Mouse (Mus musculus) megakaryocyte progenitor cell, adult 5-6 weeks (primary cell): ENCODE measurements around the gene Sidt1. TPM values are rescaled to one million over a fixed set of nuclear protein-coding genes. Genes with fewer than 3 reads are reported as not detected.

Experiments used
- ATAC-seq: replicated peaks from 2 replicates; pipeline ENCODE4 v1.8.0; 2016; ENCODE audit warnings: mild to moderate bottlenecking, moderate TSS enrichment, inconsistent platforms; ENCODE audit not compliant: poor library complexity
- total RNA-seq, 2 experiments: library from RNA; stranded (forward) in 1 of 2; stranded (reverse) in 1 of 2; fragments of 157-497, 149-512 nt in 1 of 2; fragments of 200-1000 nt in 1 of 2; gene quantifications; 2 replicates each; pipeline versions ENCODE4 v1.2.3 to v1.2.4; 2015 to 2017

Gene Sidt1
- total RNA-seq, 2 experiments from 2014 or later = 0.08 TPM; not detected in 1

GRCm38 (mm10) chr16:44253797-44254634 lies 79.0 kb downstream of the Sidt1 start:
- no peak for ATAC-seq

- ATAC-seq = no peak
Observed at GRCm38 (mm10) chr16:44252735-44253134, 80.3 kb downstream of the Sidt1 start.

DNA sequence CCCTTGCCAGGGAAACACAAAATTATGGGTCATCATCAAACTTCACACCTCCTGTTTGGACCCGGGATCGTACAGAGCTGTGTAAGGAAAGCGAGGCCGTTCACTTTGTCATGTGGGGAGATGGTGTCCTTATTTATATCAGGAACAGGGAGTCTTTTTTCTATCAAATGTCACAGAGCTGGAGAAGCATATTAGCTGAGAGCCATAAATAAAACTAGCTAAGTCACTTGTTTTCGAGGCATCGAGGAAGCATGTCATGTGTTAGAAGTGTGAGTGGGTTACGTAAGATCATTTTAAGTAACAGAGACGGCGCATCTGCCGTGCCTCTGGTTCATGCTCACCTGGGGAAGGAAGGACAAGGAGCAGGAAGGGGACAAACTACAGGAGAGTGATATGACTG lies 83.0 kb downstream of the Sidt1 start:
- ATAC-seq = no peak

DNA sequence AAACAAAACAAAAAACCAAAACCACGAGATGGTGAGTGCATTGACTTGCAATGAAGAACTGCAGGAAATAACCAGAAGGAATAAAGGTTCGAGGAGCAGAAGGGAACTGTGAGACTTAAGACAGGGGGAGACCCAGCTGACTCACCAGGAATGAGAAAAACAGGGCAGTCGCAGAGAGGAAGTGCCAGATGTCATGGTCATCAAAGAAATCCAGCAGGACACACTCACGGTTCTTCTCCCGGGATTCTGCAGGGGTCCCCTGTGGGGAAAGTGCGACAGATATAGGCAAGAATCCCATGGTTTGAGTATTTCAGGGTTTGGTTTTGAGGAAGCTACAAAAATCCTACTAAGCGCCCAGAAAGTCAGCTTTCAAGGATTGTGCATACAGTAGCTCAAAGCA lies 89.7 kb downstream of the Sidt1 start:
- no peak for ATAC-seq

DNA sequence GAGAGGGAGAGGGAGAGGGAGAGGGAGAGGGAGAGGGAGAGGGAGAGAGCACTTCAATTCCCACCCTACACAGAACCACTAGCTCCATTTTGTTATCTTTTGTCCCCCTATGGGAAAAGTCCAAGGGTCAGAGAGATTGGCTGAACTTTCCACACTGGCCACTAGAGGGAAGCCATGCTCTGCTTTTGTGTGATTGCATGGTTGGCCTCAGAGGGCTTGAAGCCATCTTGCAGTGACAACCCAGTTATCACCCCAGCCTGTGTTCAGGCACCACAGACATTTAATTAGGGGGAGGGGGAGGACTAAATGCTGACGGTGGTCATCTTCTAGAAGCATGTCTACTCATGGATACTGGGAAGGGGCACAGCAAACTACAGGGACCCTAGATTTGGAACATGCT lies 90.4 kb downstream of the Sidt1 start:
- peak; percentile 97 for ATAC-seq

DNA sequence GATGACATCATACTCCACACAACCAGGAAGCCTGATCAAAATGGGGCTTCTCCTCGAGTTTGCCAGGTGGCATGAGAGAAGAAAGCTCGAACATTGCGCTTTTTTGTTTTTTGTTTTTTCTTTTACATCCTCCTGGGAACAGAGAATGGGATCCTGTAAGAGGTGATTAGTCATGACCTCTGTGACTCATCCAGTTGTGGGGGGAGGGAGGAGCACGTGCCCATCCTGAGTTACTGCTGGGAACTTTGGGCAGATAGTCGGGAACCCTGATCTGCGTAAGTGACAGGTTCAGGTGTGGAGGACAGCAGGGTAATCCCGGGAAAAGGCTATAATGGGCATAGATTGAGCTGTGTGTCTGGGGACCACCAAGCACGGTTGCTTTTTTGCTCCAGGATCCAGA lies 92.6 kb downstream of the Sidt1 start:
- ATAC-seq = no peak

DNA sequence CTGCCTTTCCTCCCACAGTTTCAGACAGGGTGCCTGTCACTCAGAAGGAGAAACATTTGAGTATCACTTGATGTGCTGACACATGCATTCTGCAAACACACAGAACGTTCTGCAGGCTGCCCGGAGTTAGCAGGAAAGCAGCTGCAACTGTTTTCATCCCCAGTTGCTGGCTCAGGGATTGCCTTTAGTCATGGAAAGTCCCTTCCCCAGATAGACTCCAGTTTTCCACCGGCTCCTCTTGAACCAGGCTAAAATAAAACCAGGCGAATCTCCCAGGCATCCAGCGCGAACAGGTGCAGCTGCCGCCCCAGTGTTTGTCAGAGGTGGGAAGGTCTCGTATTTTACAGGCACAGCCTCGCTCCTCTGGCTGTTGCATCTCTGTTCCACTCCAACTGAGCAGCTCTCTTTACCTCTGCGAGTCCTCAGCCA lies 94.1 kb downstream of the Sidt1 start:
- no peak for ATAC-seq

DNA sequence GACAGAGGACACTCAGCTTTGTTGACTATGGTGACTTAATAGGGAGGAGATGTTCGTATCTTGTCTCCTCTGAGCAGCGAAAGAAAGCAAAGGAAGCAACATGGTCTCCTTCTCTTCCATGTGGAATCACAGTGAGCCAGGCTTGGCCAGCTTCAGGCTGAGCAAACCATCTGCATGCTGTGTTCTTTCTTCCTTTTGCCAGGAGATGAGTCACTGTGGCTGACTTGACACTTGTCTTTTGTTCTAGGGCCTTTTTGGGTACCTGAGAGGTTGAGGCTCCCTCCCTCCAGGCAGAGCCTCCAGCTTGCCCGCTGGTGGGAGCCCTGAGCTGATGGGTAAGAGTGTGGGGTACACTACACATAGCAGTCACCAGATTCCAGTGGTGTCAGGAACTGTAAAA lies 95.2 kb downstream of the Sidt1 start:
- no peak for ATAC-seq

- no peak for ATAC-seq
Observed at GRCm38 (mm10) chr16:44233019-44233418, 100.0 kb downstream of the Sidt1 start.

DNA sequence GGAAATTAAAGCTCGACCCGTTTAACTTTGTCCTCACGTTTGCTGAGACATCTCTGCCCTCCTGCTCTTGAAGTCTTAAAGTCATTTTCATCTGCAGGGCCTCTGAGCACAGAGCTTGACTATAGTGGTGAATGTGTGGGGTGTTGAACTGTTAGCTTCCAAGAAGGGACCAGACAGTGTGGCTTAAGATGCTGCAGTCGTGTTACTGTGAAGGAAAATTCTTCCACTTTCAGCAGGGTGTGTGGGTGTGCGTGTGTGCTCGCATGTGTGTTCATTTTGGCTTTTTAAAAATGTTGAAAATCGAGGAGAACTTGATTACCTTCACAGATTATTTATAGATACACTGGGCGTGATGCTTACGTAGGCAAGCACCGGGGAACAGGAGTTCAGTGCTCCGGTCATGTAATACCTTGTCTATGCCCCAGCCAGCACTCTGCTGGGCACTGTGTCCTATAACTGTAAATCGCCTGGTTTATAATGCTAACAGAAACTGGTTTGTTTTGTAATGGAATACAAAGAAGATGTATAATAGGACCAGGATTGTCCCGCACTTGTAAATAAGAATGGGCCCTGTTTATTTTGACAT lies 106.2 kb downstream of the Sidt1 start:
- ATAC-seq = no peak

DNA sequence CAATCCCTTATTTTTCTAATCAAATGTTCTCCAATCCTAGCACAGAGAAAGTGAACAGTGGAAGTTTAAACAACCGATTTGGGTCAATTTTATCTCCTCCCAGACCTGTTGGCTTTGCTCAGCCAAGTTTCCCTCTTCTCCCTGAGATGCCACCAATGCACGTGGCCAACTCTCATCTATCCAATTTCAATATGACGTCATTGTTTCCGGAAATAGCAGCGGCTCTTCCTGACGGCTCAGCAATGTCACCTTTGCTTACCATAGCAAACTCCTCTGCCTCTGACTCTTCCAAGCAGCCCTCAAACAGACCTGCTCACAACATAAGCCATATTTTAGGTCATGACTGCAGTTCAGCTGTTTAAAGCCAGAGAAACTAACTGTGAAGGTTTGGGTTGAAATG lies 111.5 kb downstream of the Sidt1 start:
- no peak for ATAC-seq

GRCm38 (mm10) chr16:44216417-44216816 lies 116.6 kb downstream of the Sidt1 start:
- no peak for ATAC-seq

DNA sequence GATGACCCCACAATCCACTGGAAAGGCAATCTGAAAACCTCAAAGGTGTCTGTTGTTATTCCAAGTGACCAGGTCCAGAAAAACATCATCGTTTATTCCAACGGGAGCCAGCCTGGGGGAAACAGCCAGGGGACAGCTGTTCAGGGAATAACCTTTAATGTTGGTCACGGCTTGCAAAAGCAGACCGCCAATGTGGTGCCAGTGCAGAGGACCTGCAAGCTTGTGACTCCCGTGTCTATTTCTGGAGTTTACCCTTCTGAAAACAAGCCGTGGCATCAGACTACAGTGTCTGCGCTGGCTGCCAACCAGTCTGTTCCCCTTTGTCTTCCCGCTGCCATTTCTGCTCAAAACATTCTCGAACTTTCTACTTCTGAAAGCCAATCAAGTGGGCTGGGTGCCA lies 117.5 kb downstream of the Sidt1 start:
- ATAC-seq = no peak

DNA sequence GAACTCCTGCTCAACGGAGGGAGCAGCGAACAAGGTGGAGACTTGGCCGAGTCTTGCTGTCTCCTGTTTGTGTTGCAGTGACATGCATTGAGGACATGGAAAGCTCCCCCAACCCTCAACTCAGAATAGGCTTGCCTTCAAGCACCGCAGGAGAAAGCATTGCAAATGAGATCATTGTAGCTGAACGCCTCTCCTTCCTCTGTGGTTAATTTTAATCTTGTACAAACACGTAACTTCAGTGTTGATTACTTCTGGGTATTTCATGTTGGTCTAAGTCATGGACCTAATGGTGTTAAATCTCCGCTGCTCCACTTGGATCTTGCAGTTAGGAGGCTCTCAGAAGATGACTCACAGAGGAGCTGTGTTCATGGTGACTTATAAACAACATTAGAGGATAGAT lies 120.3 kb downstream of the Sidt1 start:
- no peak for ATAC-seq

DNA sequence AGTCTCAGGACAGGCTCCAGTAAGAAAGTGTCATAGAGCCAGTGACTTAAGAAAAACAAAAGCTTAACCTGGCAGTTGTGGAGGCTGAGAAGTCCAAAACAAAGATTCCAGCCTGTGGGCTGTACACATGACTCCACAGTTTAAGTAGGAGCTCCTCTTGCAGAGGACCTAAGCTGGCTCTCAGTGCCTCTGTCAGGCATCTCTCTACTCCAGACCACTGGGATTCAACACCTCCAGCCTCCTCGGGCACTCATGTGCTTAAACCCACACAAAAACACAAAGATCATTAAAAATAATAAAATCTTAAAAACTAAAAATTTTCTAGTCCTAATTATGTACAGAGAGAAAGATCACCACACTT lies 122.0 kb downstream of the Sidt1 start:
- ATAC-seq = no peak

- ATAC-seq = 0 out of 2 replicates have a peak, but pooled peaks have one; percentile 17
Observed at GRCm38 (mm10) chr16:44210156-44211053, 122.6 kb downstream of the Sidt1 start.

GRCm38 (mm10) chr16:44205973-44206372 lies 127.0 kb downstream of the Sidt1 start:
- no peak for ATAC-seq

DNA sequence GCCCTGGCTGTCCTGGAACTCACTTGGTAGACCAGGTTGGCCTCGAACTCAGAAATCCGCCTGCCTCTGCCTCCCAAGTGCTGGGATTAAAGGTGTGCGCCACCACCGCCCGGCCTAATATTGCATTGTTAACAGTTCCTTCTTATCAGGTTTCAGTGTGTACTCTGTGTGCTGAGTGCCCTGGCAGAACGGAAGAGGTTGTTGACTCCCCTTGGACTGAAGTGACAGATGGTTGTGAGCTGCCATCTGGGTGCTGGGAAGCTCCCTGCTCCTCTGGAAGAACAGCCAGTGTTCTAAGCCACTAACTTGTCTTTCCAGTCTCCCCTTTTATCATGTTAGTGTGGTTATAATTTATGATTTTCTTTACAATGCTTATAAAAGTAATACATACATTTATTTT lies 128.7 kb downstream of the Sidt1 start:
- no peak for ATAC-seq

DNA sequence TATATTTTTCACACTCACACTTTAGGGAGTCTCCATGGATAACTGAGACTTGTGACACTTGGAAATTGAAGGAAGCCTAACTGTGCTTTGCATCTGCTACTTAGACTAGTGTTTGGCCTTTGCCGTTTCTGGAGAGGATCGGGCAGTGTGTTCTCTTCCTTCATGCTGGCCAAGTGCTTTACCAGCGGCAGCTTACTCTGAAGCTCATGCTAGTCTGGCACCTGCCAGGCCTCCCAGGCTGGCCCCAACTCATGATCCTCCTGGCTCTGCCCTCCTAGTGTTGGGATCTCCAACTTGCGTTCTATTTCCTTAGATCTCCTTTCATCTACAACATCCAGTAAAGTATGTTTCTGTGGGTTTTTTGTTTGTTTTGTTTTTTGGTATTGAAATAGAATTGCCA lies 132.8 kb downstream of the Sidt1 start:
- ATAC-seq = no peak

GRCm38 (mm10) chr16:44199066-44199703 lies 133.8 kb downstream of the Sidt1 start:
- peak; percentile 94 for ATAC-seq

- no peak for ATAC-seq
Observed at GRCm38 (mm10) chr16:44190968-44191367, 142.0 kb downstream of the Sidt1 start.
